Mouse (Mus musculus) MEL (cell line): ENCODE measurements at regions not wholly inside any gene's neighbourhood (a gene's known extent, or its start where the extent isn't known, plus 50 kb on each side); places are given as distances from the start of the nearest gene placed in this dataset.

ENCODE experiments used
- DNase-seq: peaks from one replicate; pipeline ENCODE4 v3.0.0; 2011; ENCODE audit warnings: low read depth, low spot score
- H3K27ac ChIP-seq: 2 replicates; pipeline ENCODE4 v1.5.1; 2012; ENCODE audit warnings: low read depth, mild to moderate bottlenecking, control low read depth, low read length, moderate library complexity; ENCODE audit not compliant: control insufficient read depth
- H3K27me3 ChIP-seq, 2 experiments: fragments of 150-350 bp in 1 of 2; sonication (generic) in 1 of 2; 2 replicates each; pipeline ENCODE4 v1.6.1; 2012; ENCODE audit warnings: low read length in 2 of 2, mild to moderate bottlenecking in 2 of 2, improper control_type of control experiment in 1 of 2, moderate library complexity in 1 of 2; ENCODE audit not compliant: insufficient read depth in 2 of 2, control insufficient read depth in 1 of 2
- H3K36me3 ChIP-seq, 2 experiments: 2 replicates each; pipeline ENCODE4 v1.6.1; 2012 to 2014; ENCODE audit warnings: low read length in 2 of 2, improper control_type of control experiment in 1 of 2, inconsistent platforms in 1 of 2, mild to moderate bottlenecking in 1 of 2; ENCODE audit not compliant: insufficient read depth in 2 of 2, control insufficient read depth in 1 of 2
- H3K4me1 ChIP-seq, 2 experiments: fragments of 150-350 bp in 1 of 2; sonication (generic) in 1 of 2; 2 replicates each; pipeline ENCODE4 v1.6.1; 2012; ENCODE audit warnings: low read length in 2 of 2, improper control_type of control experiment in 1 of 2, mild to moderate bottlenecking in 1 of 2; ENCODE audit not compliant: insufficient read depth in 2 of 2, control insufficient read depth in 1 of 2
- H3K4me3 ChIP-seq, 2 experiments: fragments of 150-350 bp in 1 of 2; sonication (generic) in 1 of 2; 2 replicates each; pipeline ENCODE4 v1.5.1; 2012; ENCODE audit warnings: low read depth in 2 of 2, low read length in 2 of 2, mild to moderate bottlenecking in 2 of 2, moderate library complexity in 2 of 2, control low read depth in 1 of 2, improper control_type of control experiment in 1 of 2; ENCODE audit not compliant: control insufficient read depth in 1 of 2, insufficient read depth in 1 of 2
- H3K79me2 ChIP-seq: 2 replicates; pipeline ENCODE4 v1.6.1; 2012; ENCODE audit warnings: mild to moderate bottlenecking, low read length, moderate library complexity; ENCODE audit not compliant: control insufficient read depth, poor library complexity, insufficient read depth
- H3K9ac ChIP-seq: 2 replicates; pipeline ENCODE4 v1.6.1; 2012; ENCODE audit warnings: low read depth, mild to moderate bottlenecking, control low read depth, low read length, moderate library complexity; ENCODE audit not compliant: control insufficient read depth, poor library complexity, severe bottlenecking
- H3K9me3 ChIP-seq: fragments of 150-350 bp; sonication (generic); replicated peaks from 2 replicates; pipeline ENCODE4 v1.6.1; 2012; ENCODE audit warnings: mild to moderate bottlenecking, low read length, improper control_type of control experiment, moderate library complexity; ENCODE audit not compliant: insufficient read depth
- BHLHE40 ChIP-seq: IDR thresholded peaks from 2 replicates; pipeline ENCODE4 v1.6.1; 2012; ENCODE audit warnings: low read depth, mild to moderate bottlenecking, inconsistent platforms, low read length, improper control_type of control experiment, borderline replicate concordance
- CHD1 ChIP-seq: IDR thresholded peaks from 2 replicates; pipeline ENCODE4 v1.6.1; 2012; ENCODE audit warnings: low read depth, mild to moderate bottlenecking, inconsistent platforms, low read length, improper control_type of control experiment
- CTCF ChIP-seq, 3 experiments: IDR thresholded peaks in 2 of 3; conservative IDR thresholded peaks in 1 of 3; 2 replicates each; pipeline ENCODE4 v1.5.1; 2011 to 2012; ENCODE audit warnings: low read length in 3 of 3, low read depth in 2 of 3, mild to moderate bottlenecking in 2 of 3, improper control_type of control experiment in 1 of 3, inconsistent platforms in 1 of 3, mixed read lengths in 1 of 3, moderate library complexity in 1 of 3; ENCODE audit not compliant: control insufficient read depth in 1 of 3, insufficient read depth in 1 of 3, poor library complexity in 1 of 3, severe bottlenecking in 1 of 3
- E2F4 ChIP-seq: IDR thresholded peaks from 2 replicates; pipeline ENCODE4 v1.6.1; 2011; ENCODE audit warnings: low read depth, low read length, improper control_type of control experiment, borderline replicate concordance
- EP300 ChIP-seq, 2 experiments: IDR thresholded peaks; 2 replicates each; pipeline ENCODE4 v1.6.1; 2011; ENCODE audit warnings: improper control_type of control experiment in 2 of 2, low read length in 2 of 2, low read depth in 1 of 2, mild to moderate bottlenecking in 1 of 2
- JUND ChIP-seq: IDR thresholded peaks from 2 replicates; pipeline ENCODE4 v1.6.1; 2011; ENCODE audit warnings: low read depth, mild to moderate bottlenecking, improper control_type of control experiment, low read length
- KAT2A ChIP-seq: conservative IDR thresholded peaks from 2 replicates; pipeline ENCODE4 v1.6.1; 2012; ENCODE audit warnings: low read depth, low read length, improper control_type of control experiment, inconsistent platforms
- MAFK ChIP-seq: IDR thresholded peaks from 2 replicates; pipeline ENCODE4 v1.6.1; 2011; ENCODE audit warnings: low read depth, mild to moderate bottlenecking, low read length, improper control_type of control experiment, borderline replicate concordance
- MAZ ChIP-seq: IDR thresholded peaks from 2 replicates; pipeline ENCODE4 v1.6.1; 2012; ENCODE audit warnings: low read depth, mild to moderate bottlenecking, inconsistent platforms, low read length, improper control_type of control experiment
- MYB ChIP-seq: IDR thresholded peaks from 2 replicates; pipeline ENCODE4 v1.6.1; 2011; ENCODE audit warnings: mild to moderate bottlenecking, low read depth, low read length, improper control_type of control experiment
- MYC ChIP-seq: IDR thresholded peaks from 2 replicates; pipeline ENCODE4 v1.6.1; 2011; ENCODE audit warnings: low read depth, mild to moderate bottlenecking, low read length, improper control_type of control experiment, moderate library complexity
- NELFE ChIP-seq: IDR thresholded peaks from 2 replicates; pipeline ENCODE4 v1.6.1; 2011; ENCODE audit warnings: low read depth, low read length, improper control_type of control experiment
- POLR2AphosphoS5 ChIP-seq: IDR thresholded peaks from 2 replicates; pipeline ENCODE4 v1.6.1; 2012; ENCODE audit warnings: low read depth, borderline replicate concordance, mild to moderate bottlenecking, inconsistent platforms, low read length, moderate library complexity, mixed read lengths
- RAD21 ChIP-seq: IDR thresholded peaks from 2 replicates; pipeline ENCODE4 v1.6.1; 2011; ENCODE audit warnings: mild to moderate bottlenecking, low read depth, low read length, improper control_type of control experiment
- RCOR1 ChIP-seq: IDR thresholded peaks from 2 replicates; pipeline ENCODE4 v1.6.1; 2012; ENCODE audit warnings: low read depth, mild to moderate bottlenecking, inconsistent platforms, low read length, improper control_type of control experiment
- SMC3 ChIP-seq: IDR thresholded peaks from 2 replicates; pipeline ENCODE4 v1.6.1; 2011; ENCODE audit warnings: low read depth, low read length, improper control_type of control experiment
- TAL1 ChIP-seq: IDR thresholded peaks from 2 replicates; pipeline ENCODE4 v1.6.1; 2012; ENCODE audit warnings: mild to moderate bottlenecking, inconsistent platforms, low read length, moderate library complexity, mixed read lengths
- TBP ChIP-seq: IDR thresholded peaks from 2 replicates; pipeline ENCODE4 v1.8.0; 2011; ENCODE audit warnings: low read depth, low read length, improper control_type of control experiment
- TCF12 ChIP-seq: IDR thresholded peaks from 2 replicates; pipeline ENCODE4 v1.6.1; 2014; ENCODE audit warnings: low read depth, mild to moderate bottlenecking, inconsistent platforms, low read length, improper control_type of control experiment, moderate library complexity
- UBTF ChIP-seq: IDR thresholded peaks from 2 replicates; pipeline ENCODE4 v1.6.1; 2012; ENCODE audit warnings: low read depth, mild to moderate bottlenecking, inconsistent platforms, low read length, improper control_type of control experiment, moderate library complexity, borderline replicate concordance; ENCODE audit not compliant: insufficient read depth
- USF1 ChIP-seq: IDR thresholded peaks from 2 replicates; pipeline ENCODE4 v1.6.1; 2014; ENCODE audit warnings: low read depth, mild to moderate bottlenecking, inconsistent platforms, low read length, improper control_type of control experiment, moderate library complexity
- USF2 ChIP-seq, 2 experiments: IDR thresholded peaks; 2 replicates each; pipeline ENCODE4 v1.6.1; 2011 to 2012; ENCODE audit warnings: improper control_type of control experiment in 2 of 2, low read length in 2 of 2, borderline replicate concordance in 1 of 2, inconsistent platforms in 1 of 2, low read depth in 1 of 2, mild to moderate bottlenecking in 1 of 2; ENCODE audit not compliant: insufficient read depth in 1 of 2
- ZKSCAN1 ChIP-seq: IDR thresholded peaks from 2 replicates; pipeline ENCODE4 v1.6.1; 2012; ENCODE audit warnings: low read depth, mild to moderate bottlenecking, inconsistent platforms, low read length, improper control_type of control experiment, moderate library complexity
- ZNF384 ChIP-seq: IDR thresholded peaks from 2 replicates; pipeline ENCODE4 v1.6.1; 2012; ENCODE audit warnings: low read depth, mild to moderate bottlenecking, inconsistent platforms, low read length, improper control_type of control experiment

DNA sequence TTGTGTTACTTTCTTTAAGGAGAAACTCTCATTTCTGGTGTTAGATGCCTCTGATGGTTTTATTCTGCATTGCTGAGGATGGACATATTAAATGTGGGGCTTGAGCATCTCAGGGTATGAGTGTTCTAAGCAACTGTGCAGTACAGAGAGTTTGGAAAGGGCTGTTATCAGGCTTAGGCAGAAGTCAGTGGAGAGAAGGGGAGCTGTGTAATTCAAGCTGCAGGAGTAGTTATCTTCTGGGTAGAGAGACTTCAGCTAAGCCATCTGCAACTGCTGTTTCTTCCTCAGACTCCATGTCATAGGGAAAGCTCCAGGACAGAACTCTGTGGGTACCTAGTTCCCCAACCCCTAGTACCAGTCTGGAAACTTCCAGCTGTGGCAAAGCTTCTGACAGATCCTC is 102.1 kb downstream of the Dhrs2 start:
- Histone ChIP-seq H3K9ac (no peak overlapping the region), H3K27me3 (peaks cover 3 to 5% of the 10 kb centered on the region in 2 experiments), H3K4me3 (no peak overlapping the region), H3K36me3 (no peaks in the 10 kb centered on the region), H3K4me1 (no peaks in the 10 kb centered on the region), H3K79me2 (no peaks in the 10 kb centered on the region), H3K9me3 (no peaks in the 10 kb centered on the region), H3K27ac (no peak overlapping the region)
- TF ChIP-seq ZNF384 (no peak), POLR2AphosphoS5 (no peak), CTCF (IDR thresholded peaks at IDR 0.05 in 2 of 3, conservative IDR thresholded peaks at IDR 0.05 in 1 of 3; ENCODE audit: control insufficient read depth in 1 of 3, insufficient read depth in 1 of 3, low read depth in 2 of 3, low read length in 3 of 3, poor library complexity in 1 of 3, severe bottlenecking in 1 of 3) (no peak), KAT2A (no peak), NELFE (no peak), UBTF (no peak), ZKSCAN1 (no peak), RCOR1 (no peak)
- DNase-seq = no peak

GRCm38 (mm10) chr14:55324335-55324734 is 102.5 kb downstream of the Dhrs2 start:
- no peak overlapping the region for H3K27ac ChIP-seq
- no peaks in the 10 kb centered on the region for H3K4me1 ChIP-seq
- no peaks in the 10 kb centered on the region for H3K36me3 ChIP-seq
- no peaks in the 10 kb centered on the region for H3K9me3 ChIP-seq
- no peak overlapping the region for H3K9ac ChIP-seq
- H3K4me3 ChIP-seq = no peak overlapping the region
- peaks cover 3 to 5% of the 10 kb centered on the region in 2 experiments for H3K27me3 ChIP-seq
- no peaks in the 10 kb centered on the region for H3K79me2 ChIP-seq
- DNase-seq = no peak
- TF ChIP-seq SMC3 (no peak), TCF12 (no peak), JUND (no peak)

DNA sequence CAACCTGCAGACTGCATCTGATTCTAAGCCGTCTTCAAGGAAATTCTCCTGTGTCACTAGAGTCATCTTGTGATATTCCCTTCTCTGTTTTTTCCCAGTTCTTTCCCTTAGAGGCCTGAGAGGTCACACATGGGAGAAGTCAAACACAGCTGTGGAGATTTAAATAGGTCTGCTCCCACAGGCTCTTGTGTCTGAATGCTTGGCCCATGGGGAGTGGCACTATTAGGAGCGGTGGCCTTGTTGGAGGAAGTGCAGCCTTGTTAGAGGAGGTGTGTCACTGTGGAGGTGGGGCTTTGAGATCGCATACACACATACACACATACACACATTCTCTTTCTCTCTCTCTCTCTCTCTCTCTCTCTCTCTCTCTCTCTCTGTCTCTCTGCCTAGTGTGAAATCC is 112.0 kb downstream of the Dhrs2 start:
- no peak overlapping the region for H3K9ac ChIP-seq
- no peaks in the 10 kb centered on the region for H3K4me1 ChIP-seq
- H3K27ac ChIP-seq = no peak overlapping the region
- no peak overlapping the region for H3K4me3 ChIP-seq
- DNase-seq = no peak
- H3K9me3 ChIP-seq = no peaks in the 10 kb centered on the region
- no peaks in the 10 kb centered on the region for H3K36me3 ChIP-seq
- no peak for TF ChIP-seq CHD1
- no peak for TF ChIP-seq MYC
- no peak for TF ChIP-seq RAD21
- TF ChIP-seq USF2 (IDR thresholded peaks at IDR 0.05; ENCODE audit: borderline replicate concordance in 1 of 2, insufficient read depth in 1 of 2, low read depth in 1 of 2, low read length in 2 of 2) = no peak
- TF ChIP-seq SMC3 = no peak
- TF ChIP-seq USF1 = no peak
- TF ChIP-seq E2F4 = no peak
- no peak for TF ChIP-seq TBP
- TF ChIP-seq BHLHE40 = no peak
- TF ChIP-seq EP300 (IDR thresholded peaks at IDR 0.05; ENCODE audit: low read depth in 1 of 2, low read length in 2 of 2) = no peak
- TF ChIP-seq MAFK = no peak
- no peak for TF ChIP-seq MYB
- no peak for TF ChIP-seq KAT2A
- no peak for TF ChIP-seq MAZ
- TF ChIP-seq CTCF (IDR thresholded peaks at IDR 0.05 in 2 of 3, conservative IDR thresholded peaks at IDR 0.05 in 1 of 3; ENCODE audit: control insufficient read depth in 1 of 3, insufficient read depth in 1 of 3, low read depth in 2 of 3, low read length in 3 of 3, poor library complexity in 1 of 3, severe bottlenecking in 1 of 3) = no peak
- TF ChIP-seq TAL1 = no peak
- peaks cover 11 to 27% of the 10 kb centered on the region in 2 experiments; a peak in 3 of 4 replicates for H3K27me3 ChIP-seq
- H3K79me2 ChIP-seq = no peaks in the 10 kb centered on the region
